24 mouse cellular contexts compared by ENCODE assay signal in genomic region chr16:24402801-24403200, GRCm38 (mm10). TPM values are rescaled to one million over a fixed set of nuclear protein-coding genes. Genes with fewer than 3 reads are reported as not detected.
DNase-seq lines count a peak whose midpoint lies in the region; ATAC-seq lines count a peak whose summit lies in the region.
"Had no signal": no experiment of that assay in that cellular context is flagged by ENCODE, and none has a peak within 500 bp of the region (broad histone marks: within the 10 kb centered on the region; RNA-seq: fewer than 3 reads in every experiment).

No protein-coding gene starts in this region.

- H3K4me1 ChIP-seq in liver, embryonic 11.5 days (replicated peaks; ENCODE audit: control insufficient read depth, insufficient read depth, low read length): peaks cover 6% of the 10 kb centered on the region; the same call in 1 of the 2 replicates
- H3K4me1 ChIP-seq in liver, embryonic 16.5 days (ENCODE audit: control insufficient read depth, low read depth, low read length): no peaks in the 10 kb centered on the region; the same call in none of the 2 replicates
- H3K4me1 ChIP-seq: hindbrain, embryonic 15.5 days; midbrain, embryonic 13.5 days had no signal

- 80% methylated on average over 4 of the region's 4 CpGs for WGBS in liver, embryonic 11.5 days
- WGBS in liver, embryonic 16.5 days (ENCODE audit: insufficient replicate concordance): 66% methylated on average over 4 of the region's 4 CpGs

- peak; percentile 55 for DNase-seq in heart, adult 11 months
- no peak for DNase-seq in heart, adult 8-10 months (ENCODE audit: low spot score)
- peak; percentile 12 for DNase-seq in liver
- DNase-seq in liver, embryonic 11.5 days (ENCODE audit: low spot score): no peak
- DNase-seq in yolk sac, embryonic 10.5 days (ENCODE audit: low spot score): peak; percentile 41
- DNase-seq in adipocyte (ENCODE audit: low spot score): no peak
- DNase-seq in thymus, postnatal 25 days: no peak
- DNase-seq: adrenal gland, postnatal 25 days; cerebellum, adult 11 months; forebrain, postnatal 0 days; heart, postnatal 36 days; layer of hippocampus, postnatal 36 days; right cerebral cortex, adult 18-20 months; thymus, adult 18-20 months had no signal

- H3K4me2 ChIP-seq in liver, embryonic 11.5 days: no peak overlapping the region
- H3K4me2 ChIP-seq in liver, embryonic 16.5 days (ENCODE audit: low read depth, low read length): no peak overlapping the region
- H3K4me2 ChIP-seq: heart, embryonic 13.5 days; hindbrain, embryonic 15.5 days; limb, embryonic 13.5 days; midbrain, embryonic 13.5 days; neural tube, embryonic 12.5 days had no signal

- H3K36me3 ChIP-seq in liver, embryonic 11.5 days (ENCODE audit: control insufficient read depth, insufficient read depth, low read length): peaks cover 8% of the 10 kb centered on the region
- H3K36me3 ChIP-seq in liver, embryonic 16.5 days (ENCODE audit: control insufficient read depth, insufficient read depth): no peaks in the 10 kb centered on the region
- H3K36me3 ChIP-seq: hindbrain, embryonic 15.5 days had no signal

- H3K9me3 ChIP-seq in liver, embryonic 11.5 days (ENCODE audit: control insufficient read depth, low read length): no peaks in the 10 kb centered on the region
- H3K9me3 ChIP-seq in liver, embryonic 16.5 days (replicated peaks; ENCODE audit: control insufficient read depth, low read length): no peaks in the 10 kb centered on the region

- ATAC-seq in liver, embryonic 11.5 days (replicated peaks; ENCODE audit: low FRiP score): no peak; the same call in 1 of the 2 replicates
- peak; percentile 82 for ATAC-seq in liver, embryonic 16.5 days (ENCODE audit: low read depth)
- ATAC-seq: activated CD4-positive, CD25-positive, alpha-beta regulatory T cell, adult 4 months; CD4-positive, CD25-positive, alpha-beta regulatory T cell, adult 4 months; forebrain, postnatal 0 days; lung, postnatal 0 days; midbrain, embryonic 13.5 days had no signal

- no peak overlapping the region for H3K27ac ChIP-seq in liver, embryonic 11.5 days (ENCODE audit: low read depth, low read length)
- H3K27ac ChIP-seq in liver, embryonic 16.5 days (ENCODE audit: low read length): no peak overlapping the region
- H3K27ac ChIP-seq: forebrain, embryonic 10.5 days; heart, embryonic 13.5 days; hindbrain, embryonic 15.5 days; limb, embryonic 13.5 days; midbrain, embryonic 13.5 days; neural tube, embryonic 12.5 days had no signal

- no peak overlapping the region for H3K4me3 ChIP-seq in liver, embryonic 11.5 days (ENCODE audit: low read depth, low read length)
- no peak overlapping the region for H3K4me3 ChIP-seq in liver, embryonic 16.5 days (ENCODE audit: low read depth, low read length)
- H3K4me3 ChIP-seq: forebrain, embryonic 10.5 days; heart, embryonic 13.5 days; hindbrain, embryonic 15.5 days; limb, embryonic 13.5 days; midbrain, embryonic 13.5 days; neural tube, embryonic 12.5 days had no signal

- no peak overlapping the region for H3K9ac ChIP-seq in liver, embryonic 11.5 days (ENCODE audit: low read depth, low read length)
- no peak overlapping the region for H3K9ac ChIP-seq in liver, embryonic 16.5 days (ENCODE audit: low read depth, low read length)
- H3K9ac ChIP-seq: forebrain, postnatal 0 days; heart, embryonic 13.5 days; hindbrain, embryonic 15.5 days; limb, embryonic 13.5 days; midbrain, embryonic 13.5 days; neural tube, embryonic 12.5 days had no signal

- H3K27me3 ChIP-seq in liver, embryonic 11.5 days (replicated peaks; ENCODE audit: control insufficient read depth, insufficient read depth, low read length): no peaks in the 10 kb centered on the region
- no peaks in the 10 kb centered on the region for H3K27me3 ChIP-seq in liver, embryonic 16.5 days (ENCODE audit: control insufficient read depth, insufficient read depth, low read depth, low read length)
- H3K27me3 ChIP-seq: heart, embryonic 13.5 days; hindbrain, embryonic 15.5 days; limb, embryonic 13.5 days; midbrain, embryonic 13.5 days; neural tube, embryonic 12.5 days had no signal

RNA-seq across cellular contexts. Expression of gene Lpp, which starts 9.5 kb away (rescaled TPM):
- 10 to 100 TPM; 21.5 to 24.7 (median 23.3) TPM for total RNA-seq in heart, adult 8-10 months (2022)
- 19.5 and 21.2 TPM in 2 replicates for polyA plus RNA-seq in liver, embryonic 11.5 days (2014; fragmentation: Nextera tagmentation; extraction: Ambion mirVana)
- 8.5 and 10.3 TPM in 2 replicates for polyA plus RNA-seq in liver, embryonic 16.5 days (2015; fragmentation: Nextera tagmentation; extraction: Ambion mirVana)

Comparison
In these comparisons a context has a peak if more than half of its experiments do, and no peak if none do; other contexts are left out.
1. DNase-seq: peak in heart, adult 11 months (single experiment), liver (single experiment) and yolk sac, embryonic 10.5 days (single experiment); none in heart, adult 8-10 months (single experiment), liver, embryonic 11.5 days (single experiment), adipocyte (single experiment) and thymus, postnatal 25 days (single experiment).